Mouse (Mus musculus) hindbrain, embryonic 12.5 days (tissue): ENCODE measurements at regions not wholly inside any gene's neighbourhood (a gene's known extent, or its start where the extent isn't known, plus 50 kb on each side); places are given as distances from the start of the nearest gene placed in this dataset.

Source experiments
- ATAC-seq: fragments of 200-750 bp; cut with Nextera tagmentation; 2 replicates; pipeline ENCODE4 v1.8.0; 2017; ENCODE audit warnings: moderate TSS enrichment; ENCODE audit not compliant: low FRiP score
- H3K27ac ChIP-seq: fragments of 300-500 bp; sonication (generic); 2 replicates; pipeline ENCODE4 v1.5.1; 2016; ENCODE audit warnings: mild to moderate bottlenecking
- H3K27me3 ChIP-seq: fragments of 300-500 bp; sonication (generic); 2 replicates; pipeline ENCODE4 v1.6.1; 2016; ENCODE audit warnings: mild to moderate bottlenecking
- H3K36me3 ChIP-seq: fragments of 300-500 bp; sonication (generic); 2 replicates; pipeline ENCODE4 v1.6.1; 2016; ENCODE audit warnings: mild to moderate bottlenecking
- H3K4me1 ChIP-seq: fragments of 300-500 bp; sonication (generic); 2 replicates; pipeline ENCODE4 v1.6.1; 2016
- H3K4me2 ChIP-seq: fragments of 300-500 bp; sonication (generic); replicated peaks from 2 replicates; pipeline ENCODE4 v1.6.1; 2016; ENCODE audit warnings: mild to moderate bottlenecking
- H3K4me3 ChIP-seq: fragments of 300-500 bp; sonication (generic); 2 replicates; pipeline ENCODE4 v1.5.1; 2016; ENCODE audit warnings: mild to moderate bottlenecking
- H3K9ac ChIP-seq: fragments of 300-500 bp; sonication (generic); 2 replicates; pipeline ENCODE4 v1.6.1; 2016; ENCODE audit warnings: mild to moderate bottlenecking, moderate library complexity
- H3K9me3 ChIP-seq: fragments of 300-500 bp; sonication (generic); replicated peaks from 2 replicates; pipeline ENCODE4 v1.6.1; 2016; ENCODE audit warnings: mild to moderate bottlenecking
- whole genome bisulfite sequencing: fragments of 180-500 bp; shearing (Covaris S2); methylation state at CpG from one replicate; pipeline ENCODE4 v1.1.7; 2016; 5-methylcytosine and 5-hydroxymethylcytosine counted together

DNA sequence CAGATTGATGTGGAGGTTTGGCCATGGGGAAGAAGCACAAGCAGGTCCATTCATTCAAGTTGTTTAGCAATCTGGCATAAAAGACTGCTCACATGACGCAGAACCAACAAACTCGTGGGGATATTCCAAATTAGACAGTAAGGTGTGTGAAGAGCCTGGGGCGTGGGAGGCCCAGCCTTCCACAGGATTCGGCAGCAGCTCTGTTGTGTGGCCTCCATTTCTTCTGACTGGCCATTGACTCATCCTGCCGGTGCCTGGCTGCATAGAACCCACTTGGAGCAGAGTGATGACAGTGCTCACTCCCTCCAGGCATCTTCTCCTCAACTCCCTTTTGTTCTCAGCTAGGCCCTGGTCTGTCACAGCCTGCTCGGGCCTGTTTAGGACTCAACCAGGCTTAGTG, 91.6 kb upstream of the Irf2bp2 start:
- no peak overlapping the region for H3K27ac ChIP-seq
- H3K9me3 ChIP-seq = no peaks in the 10 kb centered on the region
- no peak overlapping the region for H3K9ac ChIP-seq
- H3K27me3 ChIP-seq = no peaks in the 10 kb centered on the region
- H3K36me3 ChIP-seq = no peaks in the 10 kb centered on the region
- 72% methylated on average over 6 of the region's 6 CpGs for WGBS
- ATAC-seq = no peak
- H3K4me1 ChIP-seq = peaks cover 12% of the 10 kb centered on the region
- H3K4me3 ChIP-seq = no peak overlapping the region
- H3K4me2 ChIP-seq = no peak overlapping the region

DNA sequence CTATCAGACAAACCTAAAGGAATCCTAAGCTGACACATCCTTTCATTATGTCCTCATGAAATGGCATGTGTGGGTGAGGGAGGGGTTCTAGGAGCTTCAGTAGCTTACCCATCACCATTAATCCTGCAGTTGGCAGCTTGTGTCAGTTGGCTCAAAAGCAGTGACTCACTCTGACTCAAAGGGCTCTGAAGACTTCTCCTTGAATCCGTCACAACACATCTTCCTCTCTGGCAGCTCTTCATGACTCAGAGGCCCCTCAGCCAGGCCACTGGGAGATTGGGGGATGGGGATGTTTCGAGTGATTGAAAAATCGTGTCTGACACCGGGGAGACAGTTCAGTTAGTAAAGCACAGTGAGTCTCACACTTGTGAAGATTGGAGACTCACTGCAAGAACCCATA, 90.2 kb upstream of the Irf2bp2 start:
- Histone ChIP-seq H3K27ac (no peak overlapping the region), H3K4me1 (peaks cover 12% of the 10 kb centered on the region), H3K27me3 (no peaks in the 10 kb centered on the region), H3K9ac (no peak overlapping the region), H3K9me3 (no peaks in the 10 kb centered on the region), H3K4me2 (no peak overlapping the region), H3K36me3 (no peaks in the 10 kb centered on the region), H3K4me3 (no peak overlapping the region)
- WGBS = 66% methylated on average over 4 of the region's 4 CpGs
- no peak for ATAC-seq

DNA sequence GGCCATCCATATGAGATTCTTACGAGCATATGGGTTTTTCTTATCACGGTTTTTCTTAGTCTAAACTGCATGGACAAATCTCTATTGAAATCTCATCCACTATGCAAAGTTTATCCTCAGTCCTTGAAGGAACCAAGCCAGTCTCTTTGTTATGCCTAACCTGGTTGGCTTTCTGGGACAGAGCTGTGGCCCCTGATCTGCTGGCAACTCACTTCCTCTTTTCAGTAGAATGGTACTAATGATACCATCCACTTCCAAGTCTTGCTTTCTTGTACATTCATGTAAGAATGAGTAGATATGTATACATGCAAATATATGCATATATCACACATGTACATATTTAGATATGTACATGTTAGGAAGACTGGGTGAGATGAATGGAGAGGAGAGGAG, 89.8 kb upstream of the Irf2bp2 start:
- no peak overlapping the region for H3K27ac ChIP-seq
- no peaks in the 10 kb centered on the region for H3K9me3 ChIP-seq
- no peak overlapping the region for H3K4me3 ChIP-seq
- no peak for ATAC-seq
- H3K4me1 ChIP-seq = peaks cover 12% of the 10 kb centered on the region
- no peaks in the 10 kb centered on the region for H3K36me3 ChIP-seq
- H3K27me3 ChIP-seq = no peaks in the 10 kb centered on the region
- H3K4me2 ChIP-seq = no peak overlapping the region
- no peak overlapping the region for H3K9ac ChIP-seq
- 83% methylated on average over 2 of the region's 2 CpGs for WGBS

DNA sequence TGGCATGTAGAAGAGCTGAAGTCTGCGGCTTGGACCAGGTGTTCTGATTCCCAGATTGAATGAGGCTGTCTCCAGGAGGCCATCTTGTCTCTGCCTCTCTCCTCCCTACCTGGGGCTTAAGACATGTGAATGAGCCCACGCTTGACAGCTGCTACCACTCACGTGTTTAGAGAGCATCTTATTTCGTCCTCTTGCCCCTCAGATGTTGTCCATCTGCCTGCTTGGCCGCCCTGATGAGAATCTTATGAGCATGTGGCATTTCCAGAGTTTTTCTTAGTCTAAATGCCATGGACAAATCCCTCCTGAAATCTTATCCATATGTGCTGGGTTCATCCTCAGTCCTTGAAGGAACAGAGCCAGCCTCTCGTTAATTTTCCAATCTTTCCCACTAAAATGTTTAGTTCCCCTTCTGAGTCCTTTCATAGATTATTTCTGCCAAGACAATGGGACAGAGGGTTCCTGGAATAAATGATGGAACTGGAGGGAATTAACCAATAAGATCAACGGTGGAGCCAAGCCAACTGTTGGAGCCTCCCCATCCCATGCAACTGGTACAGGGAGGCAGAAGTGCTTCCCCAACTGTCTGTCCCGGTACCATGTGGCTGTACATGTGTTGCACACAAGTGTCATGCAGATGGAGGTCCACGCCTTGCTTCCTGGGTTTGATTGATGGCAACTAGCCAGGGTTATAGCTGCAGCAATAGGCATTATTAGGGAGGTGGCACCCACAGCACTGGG, 89.2 kb upstream of the Irf2bp2 start:
- H3K36me3 ChIP-seq = no peaks in the 10 kb centered on the region
- no peaks in the 10 kb centered on the region for H3K27me3 ChIP-seq
- H3K27ac ChIP-seq = no peak overlapping the region
- no peak overlapping the region for H3K9ac ChIP-seq
- H3K4me1 ChIP-seq = peaks cover 17% of the 10 kb centered on the region
- 85% methylated on average over 9 of the region's 9 CpGs for WGBS
- H3K9me3 ChIP-seq = no peaks in the 10 kb centered on the region
- no peak for ATAC-seq
- no peak overlapping the region for H3K4me3 ChIP-seq
- H3K4me2 ChIP-seq = no peak overlapping the region

DNA sequence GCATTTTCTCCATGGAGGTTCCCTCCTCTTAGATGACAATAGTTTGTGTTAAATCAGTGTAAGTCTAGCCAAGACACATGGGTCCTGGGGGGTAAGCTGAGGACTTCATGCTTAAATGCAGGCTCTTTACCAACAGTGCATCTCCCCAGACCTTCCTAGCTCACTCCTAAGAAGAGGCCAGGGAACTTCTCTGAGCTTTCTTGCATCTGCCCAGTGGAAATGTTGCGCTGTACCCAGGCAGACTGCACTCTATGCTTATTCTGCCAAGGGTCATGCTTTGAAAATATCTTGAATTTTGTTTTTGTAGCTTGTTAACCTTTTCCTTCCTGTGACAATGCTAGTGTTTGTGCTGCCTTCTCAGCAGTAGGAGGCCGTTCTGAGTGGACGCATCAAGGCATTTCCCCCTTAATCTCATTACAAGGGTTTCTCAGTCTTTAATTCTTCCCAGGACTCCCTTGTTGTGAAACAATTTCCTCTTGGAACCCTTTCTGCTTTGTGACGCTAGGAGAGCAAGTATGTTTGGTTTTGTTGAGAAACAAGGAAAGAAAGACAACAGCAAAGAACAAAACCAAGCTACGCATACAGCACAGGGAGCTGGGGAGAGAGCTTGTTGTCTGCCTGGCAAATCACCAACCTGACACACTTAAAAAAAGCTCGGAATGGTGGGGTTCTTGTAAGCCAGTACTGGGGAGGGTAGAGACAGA, 88.3 kb upstream of the Irf2bp2 start:
- ATAC-seq = no peak
- 49% methylated on average over 6 of the region's 6 CpGs for WGBS

DNA sequence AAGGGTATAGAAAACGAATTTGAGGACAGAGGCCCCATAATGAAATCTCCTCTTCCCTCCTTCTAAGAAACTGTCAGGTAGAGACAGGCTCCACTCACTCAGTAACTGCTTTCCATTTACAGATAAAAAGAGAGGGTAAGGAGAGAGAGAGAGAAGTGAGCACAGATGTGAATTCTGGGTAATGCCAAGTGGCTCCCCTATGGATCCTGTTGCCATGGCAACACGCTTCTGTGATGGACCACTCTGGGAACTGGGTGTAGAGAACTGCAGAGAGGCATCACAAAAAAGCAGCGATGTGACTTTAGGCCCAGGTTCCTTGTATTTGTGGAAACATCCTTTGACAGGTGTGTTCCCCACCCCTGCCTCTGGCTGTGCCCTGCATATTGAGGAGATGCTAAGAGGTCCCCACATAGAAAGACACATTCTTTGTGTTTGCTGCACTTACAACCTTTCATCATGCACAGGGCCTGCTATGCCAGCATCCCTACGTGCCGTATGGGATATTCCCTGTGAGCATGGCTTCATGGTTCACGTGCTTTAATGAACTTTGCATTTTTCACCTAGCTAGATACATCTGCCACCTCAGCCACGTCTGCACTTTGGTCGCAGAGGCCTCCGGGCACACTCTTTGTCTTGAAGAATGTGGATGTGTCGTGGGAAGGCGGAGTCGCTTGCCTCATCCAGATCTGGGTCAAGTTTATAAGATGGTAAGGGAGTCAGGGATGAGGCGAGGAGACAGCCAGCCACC, 84.4 kb upstream of the Irf2bp2 start:
- peak; percentile 56; the same call in 1 of the 2 replicates for ATAC-seq
- 65% methylated on average over 13 of the region's 13 CpGs for WGBS
- H3K27ac ChIP-seq = peak overlapping the region; percentile 48; the same call in 1 of the 2 replicates

More for the DNA sequence above, 88.3 kb upstream of the Irf2bp2 start:
- no peaks in the 10 kb centered on the region for H3K36me3 ChIP-seq
- H3K27ac ChIP-seq = peak overlapping the region; percentile 30; the same call in 1 of the 2 replicates
- no peak overlapping the region for H3K9ac ChIP-seq
- no peaks in the 10 kb centered on the region for H3K9me3 ChIP-seq
- no peaks in the 10 kb centered on the region for H3K27me3 ChIP-seq
- peaks cover 21% of the 10 kb centered on the region for H3K4me1 ChIP-seq
- no peak overlapping the region for H3K4me2 ChIP-seq
- no peak overlapping the region for H3K4me3 ChIP-seq

DNA sequence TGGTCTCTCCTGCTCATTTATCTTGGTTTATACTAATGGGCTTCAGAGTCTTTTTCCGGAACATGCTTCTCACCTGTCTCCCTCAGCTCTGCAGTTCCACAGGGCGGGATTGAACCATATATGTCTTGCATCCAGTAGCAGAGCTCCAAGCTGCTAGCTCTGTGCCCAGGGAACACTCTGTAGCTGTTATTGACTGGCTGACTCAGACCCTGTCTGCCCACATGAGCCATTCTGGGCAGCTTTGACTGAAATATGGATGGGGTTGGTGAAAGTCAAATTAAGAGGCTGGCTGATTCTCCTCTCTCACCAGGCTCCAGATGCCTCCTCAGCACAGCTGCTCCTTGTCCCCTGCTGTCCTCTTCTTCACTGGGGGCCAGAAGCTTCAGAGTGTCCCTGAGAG, 81.4 kb upstream of the Irf2bp2 start:
- Histone ChIP-seq H3K4me3 (no peak overlapping the region), H3K27me3 (no peaks in the 10 kb centered on the region), H3K9ac (no peak overlapping the region), H3K36me3 (no peaks in the 10 kb centered on the region), H3K9me3 (no peaks in the 10 kb centered on the region), H3K4me1 (peaks cover 9% of the 10 kb centered on the region), H3K4me2 (no peak overlapping the region), H3K27ac (no peak overlapping the region)
- WGBS = 82% methylated on average over 2 of the region's 2 CpGs
- no peak for ATAC-seq

More for the DNA sequence above, 84.4 kb upstream of the Irf2bp2 start:
- Histone ChIP-seq H3K4me3 (no peak overlapping the region), H3K36me3 (no peaks in the 10 kb centered on the region), H3K27me3 (no peaks in the 10 kb centered on the region), H3K9ac (no peak overlapping the region), H3K4me1 (peaks cover 9% of the 10 kb centered on the region), H3K4me2 (no peak overlapping the region), H3K9me3 (no peaks in the 10 kb centered on the region)

DNA sequence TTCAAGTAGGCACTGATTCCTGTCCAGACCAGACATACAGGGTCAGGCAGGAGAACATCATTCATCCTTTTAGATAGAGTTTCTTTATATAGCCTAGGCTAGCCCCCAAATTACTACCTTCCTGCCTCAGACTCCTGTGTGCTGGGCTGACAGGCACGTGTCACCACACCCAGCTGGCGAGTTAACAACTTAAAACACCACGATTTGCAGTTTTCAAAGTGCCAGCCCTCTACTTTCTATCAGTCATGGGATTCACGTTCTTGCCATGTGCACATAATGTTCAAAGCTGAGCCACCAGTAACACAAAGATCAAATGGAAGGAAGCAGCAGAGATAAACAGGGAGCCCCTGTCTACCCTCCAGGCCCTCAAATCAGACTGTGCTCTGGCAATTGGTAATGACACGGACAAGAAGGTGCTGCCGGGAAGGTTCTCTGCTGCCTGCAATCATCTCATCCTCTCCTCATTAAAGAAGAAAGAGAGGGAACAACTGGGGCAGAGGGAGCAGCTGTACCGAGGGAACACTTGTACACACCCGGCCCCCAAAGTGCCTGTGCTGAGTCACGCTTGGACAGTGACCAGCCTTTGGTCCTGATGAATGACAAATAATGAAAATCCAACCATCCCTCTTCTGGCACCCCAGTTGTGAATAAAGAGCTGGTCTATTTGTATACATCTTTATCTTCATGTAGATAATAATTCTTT, 79.4 kb upstream of the Irf2bp2 start:
- no peak overlapping the region for H3K4me3 ChIP-seq
- H3K9me3 ChIP-seq = no peaks in the 10 kb centered on the region
- H3K4me2 ChIP-seq = no peak overlapping the region
- peaks cover 22% of the 10 kb centered on the region for H3K4me1 ChIP-seq
- no peak overlapping the region for H3K27ac ChIP-seq
- no peaks in the 10 kb centered on the region for H3K27me3 ChIP-seq
- no peak overlapping the region for H3K9ac ChIP-seq
- WGBS = 79% methylated on average over 9 of the region's 9 CpGs
- no peaks in the 10 kb centered on the region for H3K36me3 ChIP-seq
- ATAC-seq = no peak

DNA sequence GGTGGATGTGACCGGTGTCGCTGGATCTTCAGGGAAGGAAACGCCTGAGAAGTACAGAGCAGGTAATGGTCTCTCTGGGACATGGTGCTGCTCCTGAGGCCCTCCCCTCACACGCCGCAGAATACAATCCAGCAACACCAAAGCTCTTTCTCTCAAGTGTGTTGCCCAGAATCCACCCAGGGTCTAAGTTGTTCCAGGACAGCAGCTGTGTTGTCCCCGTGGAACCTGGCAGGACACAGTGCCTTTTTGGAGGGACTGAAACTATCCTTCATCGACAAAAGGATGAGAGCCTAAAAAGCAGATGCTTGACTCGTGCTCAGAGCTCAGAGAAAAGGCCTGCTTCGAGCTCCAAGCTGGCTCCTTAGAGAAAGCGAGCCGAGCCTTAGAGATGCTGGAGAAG, 77.8 kb upstream of the Irf2bp2 start:
- Histone ChIP-seq H3K4me3 (no peak overlapping the region), H3K27ac (no peak overlapping the region), H3K36me3 (no peaks in the 10 kb centered on the region), H3K9ac (no peak overlapping the region), H3K9me3 (no peaks in the 10 kb centered on the region), H3K4me1 (peaks cover 33% of the 10 kb centered on the region), H3K27me3 (no peaks in the 10 kb centered on the region), H3K4me2 (no peak overlapping the region)
- no peak for ATAC-seq
- 92% methylated on average over 11 of the region's 11 CpGs for WGBS

DNA sequence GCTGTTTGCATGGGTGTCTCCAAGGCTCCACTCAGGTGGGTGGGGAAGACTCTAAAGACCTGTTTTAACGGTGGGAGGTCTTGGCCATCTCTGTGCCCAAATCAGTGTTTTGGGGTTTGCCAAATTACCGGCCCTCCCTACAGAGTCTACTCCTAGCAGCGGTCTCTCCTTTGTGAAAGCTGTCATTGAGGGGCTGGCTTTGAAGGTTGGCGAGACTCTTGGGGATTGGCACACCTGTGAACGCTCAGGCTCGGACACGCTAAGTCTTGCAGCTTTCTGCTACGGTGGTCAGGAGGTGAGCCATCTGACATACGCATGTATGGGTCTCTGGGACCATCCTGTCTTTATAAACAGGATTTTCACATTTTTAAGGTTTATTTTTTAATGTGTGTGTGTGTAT, 76.1 kb upstream of the Irf2bp2 start:
- WGBS = 80% methylated on average over 9 of the region's 9 CpGs
- no peaks in the 10 kb centered on the region for H3K9me3 ChIP-seq
- no peak overlapping the region for H3K4me2 ChIP-seq
- no peak overlapping the region for H3K4me3 ChIP-seq
- no peaks in the 10 kb centered on the region for H3K36me3 ChIP-seq
- no peaks in the 10 kb centered on the region for H3K27me3 ChIP-seq
- no peak for ATAC-seq
- H3K9ac ChIP-seq = no peak overlapping the region
- no peak overlapping the region for H3K27ac ChIP-seq
- peaks cover 48% of the 10 kb centered on the region for H3K4me1 ChIP-seq

DNA sequence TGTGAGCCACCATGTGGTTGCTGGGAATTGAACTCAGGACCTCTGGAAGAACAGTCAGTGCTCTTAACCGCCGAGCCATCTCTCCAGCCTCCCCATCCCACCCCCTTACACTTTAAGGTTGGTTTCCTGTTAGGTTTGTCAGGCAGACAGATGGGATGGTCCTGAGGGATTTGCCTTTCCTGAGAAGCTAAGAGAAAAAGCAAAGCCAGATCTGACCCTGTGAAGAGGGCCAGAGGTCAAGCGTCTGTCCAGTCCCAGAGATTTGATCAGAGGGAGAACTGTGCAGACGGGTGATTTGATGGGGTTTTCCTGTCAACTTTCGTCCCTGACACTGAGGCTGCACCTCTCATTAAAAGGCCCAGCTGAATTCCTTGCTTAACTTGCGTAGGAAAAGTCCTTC, 75.4 kb upstream of the Irf2bp2 start:
- no peak overlapping the region for H3K4me2 ChIP-seq
- H3K9ac ChIP-seq = no peak overlapping the region
- H3K27me3 ChIP-seq = no peaks in the 10 kb centered on the region
- H3K36me3 ChIP-seq = no peaks in the 10 kb centered on the region
- ATAC-seq = no peak
- 59% methylated on average over 6 of the region's 6 CpGs for WGBS
- H3K27ac ChIP-seq = no peak overlapping the region
- H3K4me1 ChIP-seq = peaks cover 52% of the 10 kb centered on the region
- H3K4me3 ChIP-seq = no peak overlapping the region
- H3K9me3 ChIP-seq = no peaks in the 10 kb centered on the region

DNA sequence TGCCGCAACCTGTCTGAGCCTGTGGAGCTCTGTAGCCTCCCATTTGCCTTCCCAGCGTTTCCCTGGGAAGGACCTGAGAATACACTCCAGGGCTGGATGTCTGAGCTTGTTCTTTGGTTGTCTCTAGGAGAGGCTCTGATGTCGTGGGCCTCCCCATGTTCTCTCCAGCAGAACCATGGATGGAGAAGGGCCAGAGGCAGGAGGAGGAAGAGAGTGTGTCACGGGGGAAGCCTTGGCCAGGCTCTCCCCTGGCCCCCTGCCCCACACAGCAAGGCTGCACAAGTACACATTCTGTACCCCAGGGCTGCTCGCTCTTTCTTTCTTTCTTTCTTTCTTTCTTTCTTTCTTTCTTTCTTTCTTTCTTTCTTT, 74.9 kb upstream of the Irf2bp2 start:
- Histone ChIP-seq H3K27me3 (no peaks in the 10 kb centered on the region), H3K36me3 (no peaks in the 10 kb centered on the region), H3K9ac (0 out of 2 replicates have a peak overlapping the region, but pooled peaks have one; percentile 24), H3K27ac (peak overlapping the region; percentile 45; the same call in 1 of the 2 replicates), H3K4me2 (no peak overlapping the region), H3K9me3 (no peaks in the 10 kb centered on the region), H3K4me3 (no peak overlapping the region), H3K4me1 (peaks cover 56% of the 10 kb centered on the region)
- ATAC-seq = no peak
- 77% methylated on average over 5 of the region's 5 CpGs for WGBS
